Mouse (Mus musculus) frontal cortex, postnatal 36 days (tissue): ENCODE data around the gene Atxn1.
A peak's percentile ranks its signal among the peaks of the same experiment; 100 is the strongest.

ENCODE experiments used
- DNase-seq, 2 experiments: peaks; one replicate each; pipeline ENCODE4 v3.0.0; 2022; ENCODE audit warnings: low spot score in 2 of 2

The Atxn1 gene

GRCm38 (mm10) chr13:45527232-45527964 is 437.4 kb downstream of the Atxn1 start:
- DNase-seq = no peak

GRCm38 (mm10) chr13:45526230-45526629 is 438.6 kb downstream of the Atxn1 start:
- no peak for DNase-seq

GRCm38 (mm10) chr13:45524791-45525435 is 439.9 kb downstream of the Atxn1 start:
- no peak for DNase-seq

- no peak for DNase-seq
These were observed 440.5 kb downstream of the Atxn1 start for GRCm38 (mm10) chr13:45524305-45524704.

- no peak for DNase-seq
These were observed 448.1 kb downstream of the Atxn1 start for GRCm38 (mm10) chr13:45516501-45517393.

GRCm38 (mm10) chr13:45514832-45515422 is 449.9 kb downstream of the Atxn1 start:
- no peak for DNase-seq

GRCm38 (mm10) chr13:45514115-45514514 is 450.7 kb downstream of the Atxn1 start:
- DNase-seq = no peak

- no peak for DNase-seq
These were observed 451.5 kb downstream of the Atxn1 start for GRCm38 (mm10) chr13:45513009-45513984.

- no peak for DNase-seq
These were observed 452.3 kb downstream of the Atxn1 start for GRCm38 (mm10) chr13:45512531-45512930.

GRCm38 (mm10) chr13:45511706-45512435 is 452.9 kb downstream of the Atxn1 start:
- no peak for DNase-seq

GRCm38 (mm10) chr13:45509366-45509765 is 455.4 kb downstream of the Atxn1 start:
- DNase-seq = no peak

GRCm38 (mm10) chr13:45508495-45508894 is 456.3 kb downstream of the Atxn1 start:
- DNase-seq = peak; percentile 64 to 76

- DNase-seq = peak; percentile 83 to 84
These were observed 457.3 kb downstream of the Atxn1 start, which contains the start of gene Gmpr for GRCm38 (mm10) chr13:45507274-45508229. Gene Gmpr, plus strand, starts transcription at chr13:45507444.

- DNase-seq = no peak
These were observed 459.3 kb downstream of the Atxn1 start for GRCm38 (mm10) chr13:45505546-45505945.

GRCm38 (mm10) chr13:45502791-45503190 is 462.0 kb downstream of the Atxn1 start:
- DNase-seq = no peak

- no peak for DNase-seq
These were observed 464.9 kb downstream of the Atxn1 start for GRCm38 (mm10) chr13:45499906-45500305.
